Mouse (Mus musculus) MEL (cell line): Measurements from ENCODE around the gene Xylt2.

Experiments
- MYC ChIP-seq: IDR thresholded peaks from 2 replicates; pipeline ENCODE4 v1.6.1; 2011; ENCODE audit warnings: low read depth, mild to moderate bottlenecking, low read length, improper control_type of control experiment, moderate library complexity
- POLR2AphosphoS5 ChIP-seq: IDR thresholded peaks from 2 replicates; pipeline ENCODE4 v1.6.1; 2012; ENCODE audit warnings: low read depth, borderline replicate concordance, mild to moderate bottlenecking, inconsistent platforms, low read length, moderate library complexity, mixed read lengths
- ZNF384 ChIP-seq: IDR thresholded peaks from 2 replicates; pipeline ENCODE4 v1.6.1; 2012; ENCODE audit warnings: low read depth, mild to moderate bottlenecking, inconsistent platforms, low read length, improper control_type of control experiment

GRCm38 (mm10) chr11:94699399-94699798 lies 22.1 kb upstream of the Xylt2 start:
- TF ChIP-seq ZNF384 = no peak
- TF ChIP-seq MYC = no peak
- no peak for TF ChIP-seq POLR2AphosphoS5
